Mouse (Mus musculus): Measurements from ENCODE around the gene Rpl27. TPM values are rescaled to one million over a fixed set of nuclear protein-coding genes. Genes with fewer than 3 reads are reported as not detected.
A peak's percentile ranks its signal among the peaks of the same experiment; 100 is the strongest.

The Rpl27 gene
- polyA plus RNA-seq, 1 experiment from 2014 or later = 185 TPM

DNA sequence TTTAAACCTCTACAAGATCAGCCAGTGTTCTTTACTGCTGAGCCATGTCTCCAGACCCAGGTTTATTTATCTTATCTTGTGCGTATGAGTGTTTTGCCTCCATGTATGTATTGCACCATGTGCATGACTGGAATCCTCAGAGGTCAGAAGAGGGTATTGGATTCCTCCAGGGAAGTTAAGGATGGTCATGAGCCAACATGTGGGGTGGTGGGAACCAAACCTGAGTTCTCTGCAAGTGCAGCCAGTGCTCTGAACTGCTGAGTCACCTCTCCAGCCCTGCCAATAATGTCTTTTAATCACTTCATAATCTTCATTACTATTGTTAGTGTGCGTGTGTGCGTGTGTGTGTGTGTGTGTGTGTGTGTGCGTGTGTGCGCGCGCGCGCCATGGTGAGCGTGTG, 9.4 kb downstream of the Rpl27 start:
- WGBS = 92% methylated on average over 10 of the region's 10 CpGs
- H3K4me2 ChIP-seq (ENCODE audit: low read length) = no peak overlapping the region
- H3K27ac ChIP-seq (ENCODE audit: low read length) = no peak overlapping the region
- H3K36me3 ChIP-seq (ENCODE audit: control insufficient read depth, insufficient read depth, low read length) = no peaks in the 10 kb centered on the region
- no peak overlapping the region for H3K4me3 ChIP-seq (ENCODE audit: low read depth, low read length)
- H3K4me1 ChIP-seq (ENCODE audit: control insufficient read depth, insufficient read depth, low read length) = no peaks in the 10 kb centered on the region
- no peaks in the 10 kb centered on the region for H3K27me3 ChIP-seq (ENCODE audit: control insufficient read depth, insufficient read depth, low read depth, low read length)
- H3K9ac ChIP-seq (ENCODE audit: low read depth, low read length) = no peak overlapping the region
- no peaks in the 10 kb centered on the region for H3K9me3 ChIP-seq (replicated peaks; ENCODE audit: control insufficient read depth, low read length, poor library complexity, severe bottlenecking)
- ATAC-seq = no peak

DNA sequence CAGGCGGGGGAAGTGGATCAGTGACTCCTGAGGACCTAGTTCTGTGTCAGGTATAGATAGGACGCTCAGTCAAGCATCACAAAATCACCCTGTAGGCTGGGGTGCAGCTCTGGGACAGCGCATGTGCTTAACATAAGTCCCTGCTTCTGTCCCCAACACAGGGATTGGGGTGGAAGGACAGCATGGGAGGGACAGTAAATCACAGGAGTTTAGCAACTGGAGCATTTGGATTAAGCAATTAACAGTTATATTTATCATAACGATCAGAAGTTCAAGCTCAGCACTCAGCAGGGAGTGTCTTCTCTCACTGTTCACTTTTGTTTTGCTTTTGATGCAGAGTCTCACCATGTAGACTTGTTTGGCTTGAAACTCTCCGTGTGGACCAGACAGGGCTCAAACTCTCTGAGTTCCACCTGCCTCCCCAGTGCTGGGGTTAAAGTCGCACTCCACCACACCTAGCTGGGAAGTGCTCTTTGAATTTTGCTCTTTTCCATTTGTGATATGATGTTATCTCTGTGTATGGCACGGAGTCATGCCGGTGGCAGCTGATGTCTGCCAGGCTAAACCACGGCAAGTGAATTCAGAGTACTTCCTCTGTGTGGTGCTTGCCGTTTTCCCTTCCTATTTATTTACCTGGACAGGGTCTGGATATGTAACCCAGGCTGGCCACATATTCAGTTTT, 10.1 kb downstream of the Rpl27 start:
- no peaks in the 10 kb centered on the region for H3K9me3 ChIP-seq (replicated peaks; ENCODE audit: control insufficient read depth, low read length, poor library complexity, severe bottlenecking)
- no peak for ATAC-seq
- H3K4me2 ChIP-seq (ENCODE audit: low read length) = no peak overlapping the region
- H3K9ac ChIP-seq (ENCODE audit: low read depth, low read length) = no peak overlapping the region
- H3K4me1 ChIP-seq (ENCODE audit: control insufficient read depth, insufficient read depth, low read length) = no peaks in the 10 kb centered on the region
- H3K4me3 ChIP-seq (ENCODE audit: low read depth, low read length) = no peak overlapping the region
- peaks cover 4% of the 10 kb centered on the region; the same call in 1 of the 2 replicates for H3K36me3 ChIP-seq (ENCODE audit: control insufficient read depth, insufficient read depth, low read length)
- WGBS = 76% methylated on average over 10 of the region's 10 CpGs
- no peaks in the 10 kb centered on the region for H3K27me3 ChIP-seq (ENCODE audit: control insufficient read depth, insufficient read depth, low read depth, low read length)
- H3K27ac ChIP-seq (ENCODE audit: low read length) = no peak overlapping the region

DNA sequence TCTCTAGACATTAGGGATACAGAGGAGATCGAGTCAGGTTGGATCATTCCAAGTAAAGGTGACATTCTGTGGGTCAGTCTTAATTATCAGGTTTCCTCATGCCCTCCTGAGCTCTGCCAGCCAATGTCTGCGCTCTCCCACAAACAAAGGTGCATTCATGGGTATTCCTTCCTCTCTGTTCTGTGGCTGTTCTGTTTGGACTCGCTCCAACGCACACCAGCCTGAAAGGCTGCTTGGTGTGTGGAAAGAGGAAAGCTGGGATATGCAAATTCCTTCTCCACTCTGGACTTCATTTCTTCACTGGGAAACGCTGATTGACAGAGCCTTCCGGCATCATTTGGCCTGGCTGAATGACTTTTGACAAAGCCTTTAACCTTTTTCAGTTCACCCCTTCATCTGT, 12.6 kb downstream of the Rpl27 start:
- Histone ChIP-seq H3K9me3 (replicated peaks; ENCODE audit: control insufficient read depth, low read length, poor library complexity, severe bottlenecking) (no peaks in the 10 kb centered on the region), H3K9ac (ENCODE audit: low read depth, low read length) (no peak overlapping the region), H3K27ac (ENCODE audit: low read length) (no peak overlapping the region), H3K36me3 (ENCODE audit: control insufficient read depth, insufficient read depth, low read length) (peaks cover 18% of the 10 kb centered on the region), H3K27me3 (ENCODE audit: control insufficient read depth, insufficient read depth, low read depth, low read length) (no peaks in the 10 kb centered on the region), H3K4me2 (ENCODE audit: low read length) (no peak overlapping the region), H3K4me3 (ENCODE audit: low read depth, low read length) (no peak overlapping the region), H3K4me1 (ENCODE audit: control insufficient read depth, insufficient read depth, low read length) (no peaks in the 10 kb centered on the region)
- no peak; the same call in 1 of the 2 replicates for ATAC-seq
- WGBS = 30% methylated on average over 6 of the region's 6 CpGs

DNA sequence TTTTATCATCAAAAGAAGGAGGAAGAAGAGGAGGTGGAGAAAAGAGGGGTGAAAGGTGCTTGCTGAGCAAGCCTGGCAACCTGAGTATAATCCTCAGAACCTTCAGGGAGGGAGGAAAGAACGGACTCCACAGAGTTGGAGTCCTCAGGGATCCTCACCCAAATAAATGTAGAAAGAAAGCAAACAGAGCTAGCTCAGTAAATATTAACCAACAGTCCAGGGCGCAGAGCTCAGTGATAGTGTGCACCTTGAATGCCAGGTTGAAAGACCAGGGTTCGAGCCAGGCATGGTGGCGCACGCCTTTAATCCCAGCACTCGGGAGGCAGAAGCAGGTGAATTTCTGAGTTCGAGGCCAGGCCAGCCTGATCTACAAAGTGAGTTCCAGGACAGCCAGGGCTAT, 13.5 kb downstream of the Rpl27 start:
- Histone ChIP-seq H3K4me2 (ENCODE audit: low read length) (no peak overlapping the region), H3K9me3 (replicated peaks; ENCODE audit: control insufficient read depth, low read length, poor library complexity, severe bottlenecking) (no peaks in the 10 kb centered on the region)
- WGBS = 86% methylated on average over 7 of the region's 7 CpGs

DNA sequence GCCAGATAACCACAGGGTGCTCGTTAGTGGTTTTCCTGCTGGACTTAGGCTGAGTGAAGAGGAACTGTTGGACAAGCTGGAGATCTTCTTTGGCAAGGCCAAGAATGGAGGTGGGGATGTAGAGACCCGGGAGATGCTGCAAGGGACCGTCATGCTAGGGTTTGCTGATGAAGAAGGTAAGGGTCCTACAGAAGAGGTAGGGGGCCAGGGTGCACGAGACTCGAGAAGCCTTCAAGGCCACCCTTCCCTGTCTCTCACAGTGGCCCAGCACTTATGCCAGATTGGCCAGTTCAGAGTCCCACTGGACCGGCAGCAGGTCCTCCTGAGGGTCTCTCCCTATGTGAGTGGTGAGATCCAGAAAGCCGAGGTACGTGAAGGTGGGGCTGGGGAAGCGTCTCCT, 15.5 kb downstream of the Rpl27 start:
- Histone ChIP-seq H3K27me3 (ENCODE audit: control insufficient read depth, insufficient read depth, low read depth, low read length) (no peaks in the 10 kb centered on the region), H3K9me3 (replicated peaks; ENCODE audit: control insufficient read depth, low read length, poor library complexity, severe bottlenecking) (no peaks in the 10 kb centered on the region), H3K27ac (ENCODE audit: low read length) (no peak overlapping the region), H3K4me3 (ENCODE audit: low read depth, low read length) (no peak overlapping the region), H3K36me3 (ENCODE audit: control insufficient read depth, insufficient read depth, low read length) (peaks cover 42% of the 10 kb centered on the region), H3K4me1 (ENCODE audit: control insufficient read depth, insufficient read depth, low read length) (peaks cover 6% of the 10 kb centered on the region), H3K4me2 (ENCODE audit: low read length) (no peak overlapping the region), H3K9ac (ENCODE audit: low read depth, low read length) (no peak overlapping the region)
- ATAC-seq = no peak
- 95% methylated on average over 7 of the region's 9 CpGs for whole genome bisulfite sequencing

More for the DNA sequence above, 13.5 kb downstream of the Rpl27 start:
- ATAC-seq = no peak
- peaks cover 27% of the 10 kb centered on the region for H3K36me3 ChIP-seq (ENCODE audit: control insufficient read depth, insufficient read depth, low read length)
- H3K27me3 ChIP-seq (ENCODE audit: control insufficient read depth, insufficient read depth, low read depth, low read length) = no peaks in the 10 kb centered on the region
- H3K9ac ChIP-seq (ENCODE audit: low read depth, low read length) = no peak overlapping the region
- H3K27ac ChIP-seq (ENCODE audit: low read length) = no peak overlapping the region
- H3K4me3 ChIP-seq (ENCODE audit: low read depth, low read length) = no peak overlapping the region
- no peaks in the 10 kb centered on the region for H3K4me1 ChIP-seq (ENCODE audit: control insufficient read depth, insufficient read depth, low read length)

DNA sequence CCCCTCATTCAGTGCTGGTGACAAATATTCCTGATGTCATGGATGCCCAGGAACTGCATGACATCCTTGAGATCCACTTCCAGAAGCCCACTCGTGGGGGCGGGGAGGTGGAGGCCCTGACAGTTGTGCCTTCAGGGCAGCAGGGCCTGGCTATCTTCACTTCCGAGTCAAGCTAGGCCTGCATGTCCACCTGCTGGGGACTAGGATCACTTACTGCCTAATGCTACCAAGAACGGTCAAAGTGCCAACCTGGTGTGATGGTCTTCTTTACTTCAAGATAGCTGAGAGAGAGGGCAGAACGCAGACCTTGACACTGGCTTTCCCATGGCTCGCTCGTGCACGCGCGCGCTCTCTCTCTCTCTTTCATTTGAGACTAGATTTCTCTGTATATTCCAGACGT, 16.1 kb downstream of the Rpl27 start:
- Histone ChIP-seq H3K27ac (ENCODE audit: low read length) (no peak overlapping the region), H3K36me3 (ENCODE audit: control insufficient read depth, insufficient read depth, low read length) (peaks cover 42% of the 10 kb centered on the region), H3K4me3 (ENCODE audit: low read depth, low read length) (no peak overlapping the region), H3K4me2 (ENCODE audit: low read length) (no peak overlapping the region), H3K27me3 (ENCODE audit: control insufficient read depth, insufficient read depth, low read depth, low read length) (no peaks in the 10 kb centered on the region), H3K9me3 (replicated peaks; ENCODE audit: control insufficient read depth, low read length, poor library complexity, severe bottlenecking) (no peaks in the 10 kb centered on the region), H3K4me1 (ENCODE audit: control insufficient read depth, insufficient read depth, low read length) (peaks cover 12% of the 10 kb centered on the region), H3K9ac (ENCODE audit: low read depth, low read length) (no peak overlapping the region)
- no peak for ATAC-seq
- 84% methylated on average over 12 of the region's 12 CpGs for WGBS

DNA sequence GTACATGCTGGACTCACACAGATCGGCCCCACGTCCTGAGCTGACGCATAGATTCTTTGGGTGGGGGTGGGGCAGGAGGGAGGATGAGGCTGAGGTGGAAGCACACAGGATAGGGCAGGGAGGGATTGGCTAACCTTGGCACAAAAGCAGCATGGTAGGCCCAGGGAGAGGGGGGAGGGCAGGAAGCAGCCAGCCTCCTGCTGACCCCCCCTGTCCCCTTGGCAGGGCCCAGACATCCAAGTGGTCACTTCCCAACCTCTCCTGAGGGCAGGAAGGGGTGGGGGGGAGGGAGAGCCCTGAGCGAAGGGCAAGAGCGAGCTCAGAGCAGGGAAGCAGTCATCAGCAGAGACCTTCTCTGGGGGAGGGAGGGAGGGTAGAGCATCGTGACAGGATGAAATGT, 17.6 kb downstream of the Rpl27 start:
- H3K36me3 ChIP-seq (ENCODE audit: control insufficient read depth, insufficient read depth, low read length) = peaks cover 42% of the 10 kb centered on the region
- H3K4me1 ChIP-seq (ENCODE audit: control insufficient read depth, insufficient read depth, low read length) = peaks cover 26% of the 10 kb centered on the region
- no peaks in the 10 kb centered on the region for H3K9me3 ChIP-seq (replicated peaks; ENCODE audit: control insufficient read depth, low read length, poor library complexity, severe bottlenecking)
- no peak overlapping the region for H3K27ac ChIP-seq (ENCODE audit: low read length)
- ATAC-seq = no peak
- H3K4me2 ChIP-seq (ENCODE audit: low read length) = no peak overlapping the region
- H3K27me3 ChIP-seq (ENCODE audit: control insufficient read depth, insufficient read depth, low read depth, low read length) = no peaks in the 10 kb centered on the region
- WGBS = 39% methylated on average over 4 of the region's 6 CpGs
- H3K4me3 ChIP-seq (ENCODE audit: low read depth, low read length) = no peak overlapping the region
- H3K9ac ChIP-seq (ENCODE audit: low read depth, low read length) = no peak overlapping the region

DNA sequence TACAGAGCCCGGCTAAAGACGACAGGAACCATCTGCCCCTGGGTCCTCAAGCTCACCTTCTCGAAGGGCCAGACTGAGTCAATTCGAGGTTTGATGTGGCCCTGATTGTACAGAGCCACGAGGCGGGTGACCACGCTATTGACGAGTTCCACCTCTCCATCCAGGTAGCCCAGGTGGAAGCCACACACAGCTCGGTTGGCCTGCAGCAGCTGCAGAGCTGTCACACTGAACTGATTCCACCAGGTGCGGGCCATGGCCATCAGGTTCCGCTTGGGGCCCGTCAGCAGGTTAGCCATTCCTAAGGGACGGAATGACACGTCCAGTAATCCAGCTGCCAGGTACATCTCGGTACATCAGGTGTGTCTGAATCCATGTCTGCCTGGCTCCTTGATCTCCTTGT, 18.2 kb downstream of the Rpl27 start:
- Histone ChIP-seq H3K9me3 (replicated peaks; ENCODE audit: control insufficient read depth, low read length, poor library complexity, severe bottlenecking) (no peaks in the 10 kb centered on the region), H3K9ac (ENCODE audit: low read depth, low read length) (no peak overlapping the region)

DNA sequence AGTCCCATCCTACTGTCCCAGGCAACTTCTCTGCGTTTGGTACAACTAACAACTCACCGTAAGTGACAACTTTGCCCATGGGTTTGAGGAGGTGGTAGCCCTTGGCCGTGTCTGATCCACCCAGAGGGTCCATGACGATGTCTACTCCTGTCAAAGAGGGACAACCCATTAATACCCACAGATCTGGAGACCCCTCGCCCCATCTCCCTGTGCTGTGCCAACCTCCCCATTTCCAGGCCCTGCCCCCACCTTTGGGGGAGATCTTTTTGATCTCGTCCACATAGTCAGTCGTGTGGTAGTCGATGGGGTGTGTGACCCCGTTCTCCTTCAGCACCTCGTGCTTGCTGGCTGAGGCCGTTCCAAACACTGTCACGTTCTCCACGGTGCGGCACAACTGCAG, 20.0 kb downstream of the Rpl27 start:
- 58% methylated on average over 14 of the region's 14 CpGs for WGBS
- H3K36me3 ChIP-seq (ENCODE audit: control insufficient read depth, insufficient read depth, low read length) = peaks cover 40% of the 10 kb centered on the region
- no peak for ATAC-seq
- H3K9me3 ChIP-seq (replicated peaks; ENCODE audit: control insufficient read depth, low read length, poor library complexity, severe bottlenecking) = no peaks in the 10 kb centered on the region
- H3K9ac ChIP-seq (ENCODE audit: low read depth, low read length) = 0 out of 2 replicates have a peak overlapping the region, but pooled peaks have one; percentile 38
- peak overlapping the region; percentile 79 for H3K4me2 ChIP-seq (ENCODE audit: low read length)
- H3K4me1 ChIP-seq (ENCODE audit: control insufficient read depth, insufficient read depth, low read length) = peaks cover 33% of the 10 kb centered on the region
- peak overlapping the region; percentile 53 for H3K27ac ChIP-seq (ENCODE audit: low read length)
- no peaks in the 10 kb centered on the region for H3K27me3 ChIP-seq (ENCODE audit: control insufficient read depth, insufficient read depth, low read depth, low read length)
- H3K4me3 ChIP-seq (ENCODE audit: low read depth, low read length) = no peak overlapping the region

More for the DNA sequence above, 18.2 kb downstream of the Rpl27 start:
- Histone ChIP-seq H3K4me3 (ENCODE audit: low read depth, low read length) (no peak overlapping the region), H3K4me2 (ENCODE audit: low read length) (no peak overlapping the region), H3K27me3 (ENCODE audit: control insufficient read depth, insufficient read depth, low read depth, low read length) (no peaks in the 10 kb centered on the region), H3K4me1 (ENCODE audit: control insufficient read depth, insufficient read depth, low read length) (peaks cover 26% of the 10 kb centered on the region), H3K27ac (ENCODE audit: low read length) (no peak overlapping the region), H3K36me3 (ENCODE audit: control insufficient read depth, insufficient read depth, low read length) (peaks cover 42% of the 10 kb centered on the region)
- 88% methylated on average over 15 of the region's 15 CpGs for WGBS
- ATAC-seq = no peak

Data from midbrain, embryonic 16.5 days (tissue).